Mouse (Mus musculus) urinary bladder, postnatal 36 days (tissue): ENCODE results near the gene Fgfr2.
A peak's percentile ranks its signal among the peaks of the same experiment; 100 is the strongest.

Source experiments
- DNase-seq, 2 experiments: peaks; one replicate each; pipeline ENCODE4 v3.0.0; 2022; ENCODE audit warnings: low spot score in 2 of 2, mixed read lengths in 1 of 2

Gene Fgfr2

DNA sequence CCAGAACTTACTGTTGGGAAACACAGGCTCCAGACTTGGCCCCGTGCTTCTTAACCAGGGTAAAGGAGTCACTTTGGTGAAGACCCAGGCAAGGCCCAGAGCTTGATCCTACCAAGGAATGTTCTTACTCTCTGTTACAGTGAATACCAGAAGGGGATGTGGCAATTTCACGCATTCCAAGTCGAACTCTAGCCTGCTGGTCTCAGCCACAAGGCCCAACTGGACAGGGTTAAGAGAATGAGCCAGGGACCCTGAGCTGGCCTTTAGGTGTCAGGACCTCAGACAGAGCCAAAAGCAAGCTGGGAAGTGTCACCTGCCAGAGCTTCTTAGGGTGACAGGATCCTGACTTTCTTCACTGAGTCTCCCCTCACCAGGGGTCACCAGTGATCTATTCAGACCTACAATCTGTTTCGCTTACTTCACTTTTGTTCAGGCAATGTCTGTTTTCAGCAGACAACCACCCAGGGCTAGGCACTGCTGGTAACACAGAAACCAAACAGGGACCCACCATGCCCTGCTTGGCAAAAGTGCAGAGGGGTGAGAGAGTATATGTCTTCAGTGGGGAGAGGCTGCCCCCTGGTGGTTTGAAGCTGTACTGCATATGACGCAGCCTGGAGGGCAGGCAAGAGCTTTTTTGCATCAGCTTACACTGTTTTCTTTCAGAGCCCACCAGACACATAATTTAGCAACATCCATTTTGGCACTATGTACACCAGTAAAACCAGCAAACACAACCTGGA lies 1241.1 kb downstream of the Fgfr2 start:
- peak; percentile 58 to 63 for DNase-seq

DNA sequence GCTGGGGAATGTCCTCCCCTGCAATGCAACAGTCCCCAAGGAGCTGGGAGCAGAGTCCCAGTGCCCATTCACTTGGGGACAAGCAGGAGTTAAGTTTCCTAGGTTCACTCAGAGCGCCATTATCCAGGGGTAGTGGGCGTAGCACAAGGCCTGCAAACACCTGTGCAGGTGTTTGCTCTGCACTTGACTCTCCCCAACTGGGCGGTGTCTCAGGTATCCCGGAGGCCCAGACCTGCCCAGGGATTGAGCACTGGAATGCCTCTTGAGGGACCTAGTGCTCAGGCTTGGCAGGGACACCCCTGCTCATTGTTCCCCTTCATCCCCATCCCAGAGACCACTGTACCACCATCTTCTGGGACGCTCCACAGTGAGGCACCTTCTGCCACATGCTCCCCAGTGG lies 1243.0 kb downstream of the Fgfr2 start:
- DNase-seq, result no peak

GRCm38 (mm10) chr7:131878846-131879245 lies 1244.3 kb downstream of the Fgfr2 start:
- no peak for DNase-seq

DNA sequence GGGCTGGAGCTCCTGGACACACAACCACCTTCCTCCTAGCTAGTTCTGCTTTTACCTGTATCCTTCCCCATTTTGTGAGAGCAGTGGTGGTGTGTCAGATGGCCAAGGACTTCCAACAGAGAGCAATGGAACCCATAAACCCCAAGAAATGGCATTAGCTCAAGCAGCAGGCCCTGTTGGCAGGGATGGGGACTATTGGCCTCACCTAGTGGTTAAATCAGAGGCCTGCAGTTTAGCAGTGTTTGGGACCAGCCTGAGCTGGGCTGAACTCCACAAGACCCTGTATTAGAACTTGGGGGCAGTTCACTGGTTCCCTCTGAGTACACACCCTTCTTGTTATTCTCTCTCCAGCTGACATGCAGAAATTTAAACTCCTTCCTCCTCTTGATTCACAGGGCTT lies 1262.0 kb downstream of the Fgfr2 start:
- DNase-seq, result no peak

DNA sequence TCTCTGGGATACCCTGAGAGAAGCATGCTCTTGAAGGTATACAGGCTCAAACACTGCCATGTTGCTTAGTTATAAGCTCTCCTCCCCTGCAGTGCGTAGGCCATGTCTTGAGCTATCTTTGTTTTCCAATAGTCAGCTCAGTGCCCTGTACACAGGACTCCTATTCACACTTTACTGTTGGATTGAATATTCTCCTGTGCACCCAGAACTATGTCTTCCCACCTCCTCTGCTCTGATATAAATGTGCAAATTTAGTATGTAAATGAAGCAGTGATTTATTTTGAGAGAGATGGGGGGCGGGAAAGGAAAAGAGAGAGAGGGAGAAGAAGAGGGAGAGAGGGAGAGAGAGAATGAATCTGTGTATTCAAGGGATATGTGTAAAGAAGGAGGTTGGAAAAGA lies 1267.5 kb downstream of the Fgfr2 start:
- DNase-seq, result no peak

DNA sequence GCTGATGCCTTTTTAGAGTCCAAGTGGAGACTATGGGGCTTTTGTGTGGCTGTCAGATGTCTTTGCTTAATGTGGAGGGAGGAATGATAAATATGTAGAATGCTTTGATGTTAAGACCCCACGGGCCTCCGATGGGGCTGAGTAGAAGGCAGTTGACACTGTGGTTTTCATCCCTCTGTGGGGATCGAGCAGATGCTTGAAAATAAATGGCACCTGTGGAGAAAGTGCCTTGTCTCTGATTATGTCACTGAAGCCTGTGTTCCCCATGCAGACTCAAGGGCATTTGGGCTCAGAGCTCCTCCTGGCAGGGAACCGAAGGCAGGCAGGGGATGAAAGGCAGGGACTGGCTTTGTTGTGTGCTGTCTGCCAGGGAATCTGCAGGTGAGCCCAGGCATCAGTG lies 1272.6 kb downstream of the Fgfr2 start:
- no peak for DNase-seq

- DNase-seq, result no peak
These were observed 1276.9 kb downstream of the Fgfr2 start for GRCm38 (mm10) chr7:131846066-131846905.

- DNase-seq, result no peak
These were observed 1292.9 kb downstream of the Fgfr2 start for GRCm38 (mm10) chr7:131830261-131830660.

DNA sequence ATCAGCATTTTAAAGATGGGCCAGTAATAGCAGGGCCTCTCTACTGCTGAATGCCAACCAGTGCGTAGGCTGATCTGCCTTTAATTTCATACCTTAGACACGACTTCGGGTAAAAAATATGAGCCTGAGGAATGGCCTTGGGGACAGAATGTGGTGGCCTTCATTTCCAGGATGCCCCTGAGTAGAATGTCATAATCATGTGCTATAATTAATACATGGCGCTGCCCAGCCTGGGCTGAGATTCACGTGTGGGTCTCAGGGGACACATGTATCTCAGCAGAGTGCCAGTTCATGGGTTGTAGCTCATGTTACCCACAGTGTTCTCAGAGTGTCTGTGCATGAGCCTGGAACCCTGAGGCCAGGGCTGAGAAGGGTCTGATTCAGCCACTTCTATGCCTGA lies 1296.3 kb downstream of the Fgfr2 start:
- no peak for DNase-seq

DNA sequence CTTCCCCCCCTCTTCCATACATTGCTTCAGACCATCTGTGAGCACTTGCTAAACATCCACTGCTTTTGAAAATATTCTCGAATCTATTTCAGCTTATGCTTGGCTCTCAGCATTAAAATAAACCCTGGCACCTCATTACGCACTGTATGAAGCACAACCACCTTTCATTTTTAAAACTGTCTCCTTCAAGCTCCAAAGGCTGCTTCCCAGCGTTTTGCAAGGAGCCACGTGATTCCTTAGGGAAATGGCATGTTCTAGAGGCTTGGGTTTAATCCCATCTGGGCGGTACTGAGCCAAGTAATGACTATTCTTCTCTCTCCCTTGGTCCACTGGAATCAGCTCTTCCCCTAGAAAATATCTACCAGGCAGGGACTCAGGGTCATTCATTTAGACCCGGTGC lies 1305.2 kb downstream of the Fgfr2 start:
- no peak for DNase-seq

DNA sequence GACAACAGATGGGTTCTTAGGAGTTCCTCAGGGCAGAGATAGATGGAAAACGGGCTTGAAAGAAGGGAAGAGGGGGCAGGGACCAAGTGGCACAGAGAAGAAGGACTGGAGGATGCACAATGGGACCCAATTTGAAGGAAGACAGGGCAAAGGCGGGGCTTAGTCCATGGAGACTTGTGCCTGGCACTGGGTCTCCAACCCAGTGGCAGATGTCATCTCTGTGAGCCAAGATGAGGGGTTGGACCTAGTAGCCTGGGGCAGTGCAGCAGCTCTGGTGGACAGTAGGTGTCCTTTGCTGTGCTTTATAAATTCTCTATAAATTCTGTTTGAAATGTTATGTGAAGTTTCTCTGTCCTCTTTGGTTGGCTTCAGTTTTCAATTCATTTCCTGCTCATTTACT lies 1306.5 kb downstream of the Fgfr2 start:
- no peak for DNase-seq

- no peak for DNase-seq
These were observed 1311.0 kb downstream of the Fgfr2 start for GRCm38 (mm10) chr7:131812116-131812515.

DNA sequence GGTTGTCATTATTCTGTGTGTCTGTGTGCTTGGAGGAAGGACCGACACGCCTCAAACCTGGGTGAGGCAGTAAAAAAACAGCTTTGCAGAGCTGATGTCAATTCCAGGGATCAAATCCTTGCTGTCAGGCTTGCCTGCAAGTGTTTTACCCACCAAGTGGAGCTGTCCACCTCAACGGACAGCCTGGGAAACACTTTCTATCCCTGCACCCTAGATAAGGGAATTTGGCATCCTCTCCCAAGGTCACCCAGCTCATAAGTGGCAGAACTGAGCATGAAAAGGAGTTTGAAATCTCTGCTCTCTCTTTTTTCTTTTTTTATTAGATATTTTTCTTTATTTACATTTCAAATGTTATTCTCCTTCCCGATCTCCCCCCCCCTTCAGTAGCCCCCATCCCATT lies 1312.2 kb downstream of the Fgfr2 start:
- no peak for DNase-seq

DNA sequence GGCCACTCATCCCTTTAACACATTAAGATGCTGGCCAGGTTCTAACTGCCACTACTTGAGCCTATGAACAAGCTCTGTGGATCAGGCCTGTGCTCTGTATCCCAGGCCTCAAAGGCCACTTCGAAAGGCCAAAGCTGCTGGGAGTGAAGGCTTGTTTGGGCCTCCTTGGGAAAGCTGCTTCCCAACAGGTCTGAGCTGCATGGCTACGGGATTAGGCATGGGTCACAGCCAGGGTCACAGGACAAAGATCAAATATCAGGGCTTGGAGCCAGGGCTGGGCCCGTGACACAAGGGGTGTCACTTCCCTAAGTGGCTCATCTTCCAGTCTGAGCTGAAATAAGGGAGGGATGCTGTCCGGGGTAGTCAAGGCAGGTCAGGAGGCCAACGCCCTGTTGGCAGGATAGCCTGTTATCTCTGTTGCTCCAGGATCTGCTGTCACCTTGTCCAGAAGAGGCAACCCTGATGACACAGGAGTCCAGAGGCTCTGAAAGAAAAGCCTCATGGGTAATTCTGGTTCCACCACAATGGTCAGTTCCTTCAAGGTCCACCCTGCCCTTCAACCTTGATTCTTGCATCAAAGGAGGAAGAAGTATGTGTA lies 1313.5 kb downstream of the Fgfr2 start:
- no peak for DNase-seq

DNA sequence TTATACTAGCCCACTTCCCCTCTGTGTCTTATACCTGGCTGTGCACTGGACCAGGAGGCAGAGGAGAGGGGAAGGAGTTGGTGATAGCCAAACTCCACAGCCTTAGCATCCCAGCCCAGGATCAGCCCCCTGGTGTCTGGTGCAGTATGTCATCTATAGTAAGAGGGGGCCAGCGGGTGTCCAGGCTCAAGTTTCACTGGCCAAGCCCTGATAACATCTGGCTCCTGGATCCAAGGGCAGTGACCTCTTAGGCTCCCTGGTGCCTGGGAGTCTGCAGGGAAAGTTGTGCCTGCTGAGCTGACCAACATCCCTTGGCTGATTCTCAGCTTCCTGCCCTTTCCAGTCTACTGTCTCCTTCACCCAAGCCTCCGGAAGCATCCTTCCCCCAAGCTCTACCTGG lies 1315.9 kb downstream of the Fgfr2 start:
- DNase-seq, result no peak

- no peak for DNase-seq
These were observed 1317.5 kb downstream of the Fgfr2 start for GRCm38 (mm10) chr7:131805525-131806202.

- DNase-seq, result no peak
These were observed 1322.6 kb downstream of the Fgfr2 start for GRCm38 (mm10) chr7:131800416-131801045.

DNA sequence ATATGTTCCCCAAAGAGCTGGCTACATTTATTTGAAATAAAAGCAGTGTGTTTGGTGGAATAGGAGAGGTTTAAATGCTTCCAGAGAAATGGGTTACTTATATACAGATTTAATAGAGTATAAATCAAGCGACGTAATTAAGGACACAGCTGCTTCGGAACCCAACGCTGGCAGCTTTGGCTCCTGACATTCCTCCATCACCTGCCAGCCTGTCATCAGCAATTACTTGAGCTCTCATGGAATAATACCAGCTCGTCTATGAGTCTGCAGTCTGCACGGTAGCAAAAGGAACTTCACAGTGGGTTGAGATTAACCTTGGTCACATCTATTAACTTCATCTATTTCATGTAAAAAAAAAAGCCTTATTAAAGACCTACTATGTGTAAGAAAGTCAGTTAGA lies 1326.0 kb downstream of the Fgfr2 start:
- no peak for DNase-seq

DNA sequence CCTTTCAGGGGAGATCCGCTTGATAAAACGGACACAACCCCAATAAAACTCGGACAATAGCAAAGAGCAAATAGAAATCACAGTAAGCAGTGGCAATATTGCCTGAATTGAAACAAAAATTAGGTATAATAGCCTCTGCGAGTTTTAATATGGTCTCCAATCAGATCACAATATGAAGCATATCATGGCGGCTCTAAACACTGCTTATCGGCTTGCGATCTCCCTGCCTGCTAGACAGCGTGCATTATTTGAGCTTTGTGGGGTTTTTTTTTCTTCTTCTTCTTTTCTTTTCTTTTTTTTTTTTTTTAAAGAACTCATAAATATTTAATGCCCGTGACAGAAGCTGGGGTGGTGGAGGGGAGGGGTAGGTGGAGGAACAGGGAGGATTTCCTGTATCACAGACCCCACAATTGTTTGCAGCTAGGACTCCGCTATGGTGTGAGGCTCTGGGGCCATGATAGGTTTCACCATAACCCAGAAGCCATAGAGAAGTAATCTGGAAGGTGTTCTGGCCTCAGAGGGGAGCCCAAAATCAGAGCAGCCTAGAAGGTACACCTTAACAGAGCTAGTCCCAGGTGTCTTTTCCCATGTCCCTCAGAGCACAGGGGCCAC lies 1334.4 kb downstream of the Fgfr2 start:
- no peak for DNase-seq

DNA sequence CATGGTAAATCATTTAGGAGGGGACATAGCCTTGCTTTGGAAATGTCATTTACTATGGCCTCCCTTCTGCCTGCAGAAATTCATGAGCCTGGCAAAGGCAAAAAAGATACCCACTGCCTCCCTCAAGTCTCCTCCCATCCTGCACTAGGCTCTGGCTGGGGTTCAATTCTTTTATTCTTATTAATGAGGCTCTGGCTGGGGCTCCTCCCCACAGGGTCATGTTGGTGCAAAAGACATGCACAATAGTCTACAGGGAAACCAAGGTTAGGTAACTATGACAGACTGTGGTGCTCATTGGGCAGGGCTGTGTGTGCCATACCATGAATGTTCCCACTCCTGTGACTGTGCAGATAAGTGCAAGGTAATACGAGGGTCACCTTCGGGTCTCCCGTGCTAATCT lies 1337.4 kb downstream of the Fgfr2 start:
- DNase-seq, result no peak

GRCm38 (mm10) chr7:131778271-131778985 lies 1344.7 kb downstream of the Fgfr2 start:
- no peak for DNase-seq
